Mouse (Mus musculus) MEL (cell line): ENCODE measurements around the gene 1700122O11Rik. TPM values are rescaled to one million over a fixed set of nuclear protein-coding genes. Genes with fewer than 3 reads are reported as not detected.

ENCODE experiments used
- DNase-seq: peaks from one replicate; pipeline ENCODE4 v3.0.0; 2011; ENCODE audit warnings: low read depth, low spot score
- H3K27ac ChIP-seq: 2 replicates; pipeline ENCODE4 v1.5.1; 2012; ENCODE audit warnings: low read depth, mild to moderate bottlenecking, control low read depth, low read length, moderate library complexity; ENCODE audit not compliant: control insufficient read depth
- H3K27me3 ChIP-seq, 2 experiments: fragments of 150-350 bp in 1 of 2; sonication (generic) in 1 of 2; 2 replicates each; pipeline ENCODE4 v1.6.1; 2012; ENCODE audit warnings: low read length in 2 of 2, mild to moderate bottlenecking in 2 of 2, improper control_type of control experiment in 1 of 2, moderate library complexity in 1 of 2; ENCODE audit not compliant: insufficient read depth in 2 of 2, control insufficient read depth in 1 of 2
- H3K36me3 ChIP-seq, 2 experiments: 2 replicates each; pipeline ENCODE4 v1.6.1; 2012 to 2014; ENCODE audit warnings: low read length in 2 of 2, improper control_type of control experiment in 1 of 2, inconsistent platforms in 1 of 2, mild to moderate bottlenecking in 1 of 2; ENCODE audit not compliant: insufficient read depth in 2 of 2, control insufficient read depth in 1 of 2
- H3K4me1 ChIP-seq, 2 experiments: fragments of 150-350 bp in 1 of 2; sonication (generic) in 1 of 2; 2 replicates each; pipeline ENCODE4 v1.6.1; 2012; ENCODE audit warnings: low read length in 2 of 2, improper control_type of control experiment in 1 of 2, mild to moderate bottlenecking in 1 of 2; ENCODE audit not compliant: insufficient read depth in 2 of 2, control insufficient read depth in 1 of 2
- H3K4me3 ChIP-seq, 2 experiments: fragments of 150-350 bp in 1 of 2; sonication (generic) in 1 of 2; 2 replicates each; pipeline ENCODE4 v1.5.1; 2012; ENCODE audit warnings: low read depth in 2 of 2, low read length in 2 of 2, mild to moderate bottlenecking in 2 of 2, moderate library complexity in 2 of 2, control low read depth in 1 of 2, improper control_type of control experiment in 1 of 2; ENCODE audit not compliant: control insufficient read depth in 1 of 2, insufficient read depth in 1 of 2
- H3K79me2 ChIP-seq: 2 replicates; pipeline ENCODE4 v1.6.1; 2012; ENCODE audit warnings: mild to moderate bottlenecking, low read length, moderate library complexity; ENCODE audit not compliant: control insufficient read depth, poor library complexity, insufficient read depth
- H3K9ac ChIP-seq: 2 replicates; pipeline ENCODE4 v1.6.1; 2012; ENCODE audit warnings: low read depth, mild to moderate bottlenecking, control low read depth, low read length, moderate library complexity; ENCODE audit not compliant: control insufficient read depth, poor library complexity, severe bottlenecking
- H3K9me3 ChIP-seq: fragments of 150-350 bp; sonication (generic); replicated peaks from 2 replicates; pipeline ENCODE4 v1.6.1; 2012; ENCODE audit warnings: mild to moderate bottlenecking, low read length, improper control_type of control experiment, moderate library complexity; ENCODE audit not compliant: insufficient read depth
- CHD2 ChIP-seq: IDR thresholded peaks from 2 replicates; pipeline ENCODE4 v1.6.1; 2011; ENCODE audit warnings: low read length, improper control_type of control experiment
- CTCF ChIP-seq, 3 experiments: IDR thresholded peaks in 2 of 3; conservative IDR thresholded peaks in 1 of 3; 2 replicates each; pipeline ENCODE4 v1.5.1; 2011 to 2012; ENCODE audit warnings: low read length in 3 of 3, low read depth in 2 of 3, mild to moderate bottlenecking in 2 of 3, improper control_type of control experiment in 1 of 3, inconsistent platforms in 1 of 3, mixed read lengths in 1 of 3, moderate library complexity in 1 of 3; ENCODE audit not compliant: control insufficient read depth in 1 of 3, insufficient read depth in 1 of 3, poor library complexity in 1 of 3, severe bottlenecking in 1 of 3
- E2F4 ChIP-seq: IDR thresholded peaks from 2 replicates; pipeline ENCODE4 v1.6.1; 2011; ENCODE audit warnings: low read depth, low read length, improper control_type of control experiment, borderline replicate concordance
- ELF1 ChIP-seq: IDR thresholded peaks from 2 replicates; pipeline ENCODE4 v1.6.1; 2014; ENCODE audit warnings: low read depth, mild to moderate bottlenecking, inconsistent platforms, low read length, improper control_type of control experiment, moderate library complexity
- EP300 ChIP-seq, 2 experiments: IDR thresholded peaks; 2 replicates each; pipeline ENCODE4 v1.6.1; 2011; ENCODE audit warnings: improper control_type of control experiment in 2 of 2, low read length in 2 of 2, low read depth in 1 of 2, mild to moderate bottlenecking in 1 of 2
- ETS1 ChIP-seq: IDR thresholded peaks from 2 replicates; pipeline ENCODE4 v1.6.1; 2012; ENCODE audit warnings: low read depth, mild to moderate bottlenecking, inconsistent platforms, low read length, improper control_type of control experiment, moderate library complexity
- GABPA ChIP-seq: IDR thresholded peaks from 2 replicates; pipeline ENCODE4 v1.6.1; 2012; ENCODE audit warnings: low read depth, mild to moderate bottlenecking, inconsistent platforms, low read length, improper control_type of control experiment, moderate library complexity
- HCFC1 ChIP-seq: IDR thresholded peaks from 2 replicates; pipeline ENCODE4 v1.6.1; 2012; ENCODE audit warnings: low read depth, mild to moderate bottlenecking, inconsistent platforms, low read length, improper control_type of control experiment, moderate library complexity
- JUND ChIP-seq: IDR thresholded peaks from 2 replicates; pipeline ENCODE4 v1.6.1; 2011; ENCODE audit warnings: low read depth, mild to moderate bottlenecking, improper control_type of control experiment, low read length
- KAT2A ChIP-seq: conservative IDR thresholded peaks from 2 replicates; pipeline ENCODE4 v1.6.1; 2012; ENCODE audit warnings: low read depth, low read length, improper control_type of control experiment, inconsistent platforms
- MAFK ChIP-seq: IDR thresholded peaks from 2 replicates; pipeline ENCODE4 v1.6.1; 2011; ENCODE audit warnings: low read depth, mild to moderate bottlenecking, low read length, improper control_type of control experiment, borderline replicate concordance
- MAX ChIP-seq: IDR thresholded peaks from 2 replicates; pipeline ENCODE4 v1.6.1; 2011; ENCODE audit warnings: low read length, improper control_type of control experiment
- MAZ ChIP-seq: IDR thresholded peaks from 2 replicates; pipeline ENCODE4 v1.6.1; 2012; ENCODE audit warnings: low read depth, mild to moderate bottlenecking, inconsistent platforms, low read length, improper control_type of control experiment
- MEF2A ChIP-seq: IDR thresholded peaks from 2 replicates; pipeline ENCODE4 v1.6.1; 2014; ENCODE audit warnings: low read depth, mild to moderate bottlenecking, inconsistent platforms, low read length, improper control_type of control experiment; ENCODE audit not compliant: poor library complexity, insufficient replicate concordance, severe bottlenecking; ENCODE audit errors: extremely low read depth
- MYB ChIP-seq: IDR thresholded peaks from 2 replicates; pipeline ENCODE4 v1.6.1; 2011; ENCODE audit warnings: mild to moderate bottlenecking, low read depth, low read length, improper control_type of control experiment
- NELFE ChIP-seq: IDR thresholded peaks from 2 replicates; pipeline ENCODE4 v1.6.1; 2011; ENCODE audit warnings: low read depth, low read length, improper control_type of control experiment
- NRF1 ChIP-seq: IDR thresholded peaks from 2 replicates; pipeline ENCODE4 v1.6.1; 2014; ENCODE audit warnings: low read depth, mild to moderate bottlenecking, inconsistent platforms, low read length, improper control_type of control experiment, moderate library complexity; ENCODE audit not compliant: poor library complexity, insufficient read depth, severe bottlenecking
- POLR2A ChIP-seq, 2 experiments: IDR thresholded peaks; 2 replicates each; pipeline ENCODE4 v1.6.1; 2011 to 2012; ENCODE audit warnings: low read length in 2 of 2, mild to moderate bottlenecking in 2 of 2, control low read depth in 1 of 2, improper control_type of control experiment in 1 of 2, low read depth in 1 of 2, moderate library complexity in 1 of 2; ENCODE audit not compliant: control insufficient read depth in 1 of 2, insufficient read depth in 1 of 2, poor library complexity in 1 of 2
- POLR2AphosphoS5 ChIP-seq: IDR thresholded peaks from 2 replicates; pipeline ENCODE4 v1.6.1; 2012; ENCODE audit warnings: low read depth, borderline replicate concordance, mild to moderate bottlenecking, inconsistent platforms, low read length, moderate library complexity, mixed read lengths
- RAD21 ChIP-seq: IDR thresholded peaks from 2 replicates; pipeline ENCODE4 v1.6.1; 2011; ENCODE audit warnings: mild to moderate bottlenecking, low read depth, low read length, improper control_type of control experiment
- RCOR1 ChIP-seq: IDR thresholded peaks from 2 replicates; pipeline ENCODE4 v1.6.1; 2012; ENCODE audit warnings: low read depth, mild to moderate bottlenecking, inconsistent platforms, low read length, improper control_type of control experiment
- SIN3A ChIP-seq: IDR thresholded peaks from 2 replicates; pipeline ENCODE4 v1.6.1; 2012; ENCODE audit warnings: low read length, improper control_type of control experiment, inconsistent platforms
- SMC3 ChIP-seq: IDR thresholded peaks from 2 replicates; pipeline ENCODE4 v1.6.1; 2011; ENCODE audit warnings: low read depth, low read length, improper control_type of control experiment
- TAL1 ChIP-seq: IDR thresholded peaks from 2 replicates; pipeline ENCODE4 v1.6.1; 2012; ENCODE audit warnings: mild to moderate bottlenecking, inconsistent platforms, low read length, moderate library complexity, mixed read lengths
- TBP ChIP-seq: IDR thresholded peaks from 2 replicates; pipeline ENCODE4 v1.8.0; 2011; ENCODE audit warnings: low read depth, low read length, improper control_type of control experiment
- TCF12 ChIP-seq: IDR thresholded peaks from 2 replicates; pipeline ENCODE4 v1.6.1; 2014; ENCODE audit warnings: low read depth, mild to moderate bottlenecking, inconsistent platforms, low read length, improper control_type of control experiment, moderate library complexity
- UBTF ChIP-seq: IDR thresholded peaks from 2 replicates; pipeline ENCODE4 v1.6.1; 2012; ENCODE audit warnings: low read depth, mild to moderate bottlenecking, inconsistent platforms, low read length, improper control_type of control experiment, moderate library complexity, borderline replicate concordance; ENCODE audit not compliant: insufficient read depth
- USF2 ChIP-seq, 2 experiments: IDR thresholded peaks; 2 replicates each; pipeline ENCODE4 v1.6.1; 2011 to 2012; ENCODE audit warnings: improper control_type of control experiment in 2 of 2, low read length in 2 of 2, borderline replicate concordance in 1 of 2, inconsistent platforms in 1 of 2, low read depth in 1 of 2, mild to moderate bottlenecking in 1 of 2; ENCODE audit not compliant: insufficient read depth in 1 of 2
- ZC3H11A ChIP-seq: IDR thresholded peaks from 2 replicates; pipeline ENCODE4 v1.6.1; 2012; ENCODE audit warnings: low read depth, mild to moderate bottlenecking, inconsistent platforms, low read length, improper control_type of control experiment
- ZKSCAN1 ChIP-seq: IDR thresholded peaks from 2 replicates; pipeline ENCODE4 v1.6.1; 2012; ENCODE audit warnings: low read depth, mild to moderate bottlenecking, inconsistent platforms, low read length, improper control_type of control experiment, moderate library complexity
- ZMIZ1 ChIP-seq: IDR thresholded peaks from 2 replicates; pipeline ENCODE4 v1.6.1; 2012; ENCODE audit warnings: low read depth, mild to moderate bottlenecking, inconsistent platforms, low read length, improper control_type of control experiment, moderate library complexity
- polyA plus RNA-seq, 2 experiments: library from polyadenylated mRNA; stranded (reverse) in 1 of 2; unstranded in 1 of 2; fragments of >175 nt in 1 of 2; fragments of >200 nt in 1 of 2; gene quantifications; 2 replicates each; pipeline versions ENCODE4 v1.2.1 to v1.2.4; 2012; ENCODE audit warnings: low replicate concordance in 2 of 2, low read depth in 1 of 2; ENCODE audit not compliant: insufficient read length in 2 of 2, insufficient read depth in 1 of 2, missing spikeins in 1 of 2
- total RNA-seq: library from RNA; depleted of rRNA; stranded (reverse); fragments of 300-350 nt; gene quantifications from 2 replicates; pipeline ENCODE4 v1.2.3, GENCODE M21; 2012

Gene 1700122O11Rik
- total and polyA plus RNA-seq, 3 experiments = not detected

GRCm38 (mm10) chr17:47989951-47990378 lies 48.1 kb downstream of the 1700122O11Rik start:
- no peak for DNase-seq
- Histone ChIP-seq H3K36me3 (peaks cover 0 to 2% of the 10 kb centered on the region in 2 experiments; a peak in 1 of 4 replicates), H3K4me3 (no peak overlapping the region), H3K27me3 (no peaks in the 10 kb centered on the region; a peak in 1 of 4 replicates), H3K4me1 (peaks cover 5 to 6% of the 10 kb centered on the region in 2 experiments), H3K9ac (no peak overlapping the region), H3K79me2 (no peaks in the 10 kb centered on the region), H3K9me3 (no peaks in the 10 kb centered on the region), H3K27ac (no peak overlapping the region)
- no peak for TF ChIP-seq NRF1
- TF ChIP-seq NELFE = no peak
- TF ChIP-seq JUND = no peak
- no peak for TF ChIP-seq RCOR1
- TF ChIP-seq GABPA = no peak
- no peak for TF ChIP-seq UBTF
- TF ChIP-seq ZKSCAN1 = no peak
- no peak for TF ChIP-seq CTCF (IDR thresholded peaks at IDR 0.05 in 2 of 3, conservative IDR thresholded peaks at IDR 0.05 in 1 of 3; ENCODE audit: control insufficient read depth in 1 of 3, insufficient read depth in 1 of 3, low read depth in 2 of 3, low read length in 3 of 3, poor library complexity in 1 of 3, severe bottlenecking in 1 of 3)
- TF ChIP-seq ZMIZ1 = no peak
- no peak for TF ChIP-seq ELF1
- TF ChIP-seq TCF12 = no peak
- TF ChIP-seq MAX = no peak
- TF ChIP-seq E2F4 = no peak
- TF ChIP-seq POLR2AphosphoS5 = no peak
- no peak for TF ChIP-seq HCFC1
- TF ChIP-seq ETS1 = no peak
- no peak for TF ChIP-seq RAD21
- TF ChIP-seq ZC3H11A = no peak

- Histone ChIP-seq H3K79me2 (no peaks in the 10 kb centered on the region), H3K27me3 (no peaks in the 10 kb centered on the region; a peak in 1 of 4 replicates), H3K9me3 (no peaks in the 10 kb centered on the region), H3K27ac (no peak overlapping the region), H3K4me1 (peaks cover 5 to 6% of the 10 kb centered on the region in 2 experiments), H3K4me3 (no peak overlapping the region), H3K9ac (no peak overlapping the region), H3K36me3 (peaks cover 0 to 2% of the 10 kb centered on the region in 2 experiments; a peak in 1 of 4 replicates)
- no peak for DNase-seq
- no peak for TF ChIP-seq RAD21
- no peak for TF ChIP-seq CHD2
- no peak for TF ChIP-seq TBP
- TF ChIP-seq TCF12 = no peak
- TF ChIP-seq MAFK = no peak
- no peak for TF ChIP-seq USF2 (IDR thresholded peaks at IDR 0.05; ENCODE audit: borderline replicate concordance in 1 of 2, insufficient read depth in 1 of 2, low read depth in 1 of 2, low read length in 2 of 2)
- no peak for TF ChIP-seq KAT2A
- TF ChIP-seq TAL1 = no peak
- TF ChIP-seq CTCF (IDR thresholded peaks at IDR 0.05 in 2 of 3, conservative IDR thresholded peaks at IDR 0.05 in 1 of 3; ENCODE audit: control insufficient read depth in 1 of 3, insufficient read depth in 1 of 3, low read depth in 2 of 3, low read length in 3 of 3, poor library complexity in 1 of 3, severe bottlenecking in 1 of 3) = no peak
- TF ChIP-seq EP300 (IDR thresholded peaks at IDR 0.05; ENCODE audit: low read depth in 1 of 2, low read length in 2 of 2) = no peak
- no peak for TF ChIP-seq MEF2A
- TF ChIP-seq SIN3A = no peak
- no peak for TF ChIP-seq ZKSCAN1
- no peak for TF ChIP-seq MYB
- no peak for TF ChIP-seq MAZ
- TF ChIP-seq RCOR1 = no peak
- no peak for TF ChIP-seq SMC3
- TF ChIP-seq POLR2A (IDR thresholded peaks at IDR 0.05; ENCODE audit: control insufficient read depth in 1 of 2, insufficient read depth in 1 of 2, low read depth in 1 of 2, low read length in 2 of 2, poor library complexity in 1 of 2) = no peak
- TF ChIP-seq, all 39 proteins: peak for 0
These were observed 49.3 kb downstream of the 1700122O11Rik start for GRCm38 (mm10) chr17:47988811-47989210.
